Mouse (Mus musculus): ENCODE results near the gene Osbp2.

DNA sequence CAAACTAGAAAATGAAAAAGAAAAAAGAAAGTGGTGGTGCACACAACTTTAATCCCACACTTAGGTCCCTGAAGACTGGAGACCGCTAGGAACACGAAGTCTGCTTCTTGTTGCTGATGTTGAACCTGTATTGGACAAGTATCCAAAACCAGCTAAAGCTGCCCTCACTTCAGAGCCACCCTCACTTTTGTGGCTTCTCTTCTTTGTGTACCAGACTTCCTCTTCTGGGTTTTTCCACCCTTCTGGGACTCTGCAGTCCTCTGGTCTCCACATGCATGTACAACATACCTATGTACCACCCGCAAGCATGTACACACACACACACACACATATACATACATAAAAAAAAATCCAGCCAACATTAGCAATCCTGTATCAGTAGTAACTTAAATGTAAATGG, 20.0 kb upstream of the Osbp2 start:
- TF ChIP-seq CTCF (IDR thresholded peaks at IDR 0.05; ENCODE audit: control insufficient read depth, insufficient read depth, insufficient read length) (no peak), MYOD1 (IDR thresholded peaks at IDR 0.05; ENCODE audit: control insufficient read depth, insufficient read length, low read depth) (no peak), USF1 (IDR thresholded peaks at IDR 0.05; ENCODE audit: low read depth) (no peak), MAX (IDR thresholded peaks at IDR 0.05) (no peak), MYOG (IDR thresholded peaks at IDR 0.05; ENCODE audit: control insufficient read depth, extremely low read depth, insufficient read length) (no peak), CEBPB (IDR thresholded peaks at IDR 0.05; ENCODE audit: low read depth) (no peak), FOSL1 (IDR thresholded peaks at IDR 0.05; ENCODE audit: insufficient read depth, low read length, poor library complexity, severe bottlenecking) (no peak)

All from C2C12 (cell line).